Mouse (Mus musculus): ENCODE data around the gene Cemip.
A peak's percentile ranks its signal among the peaks of the same experiment; 100 is the strongest.

Gene Cemip

DNA sequence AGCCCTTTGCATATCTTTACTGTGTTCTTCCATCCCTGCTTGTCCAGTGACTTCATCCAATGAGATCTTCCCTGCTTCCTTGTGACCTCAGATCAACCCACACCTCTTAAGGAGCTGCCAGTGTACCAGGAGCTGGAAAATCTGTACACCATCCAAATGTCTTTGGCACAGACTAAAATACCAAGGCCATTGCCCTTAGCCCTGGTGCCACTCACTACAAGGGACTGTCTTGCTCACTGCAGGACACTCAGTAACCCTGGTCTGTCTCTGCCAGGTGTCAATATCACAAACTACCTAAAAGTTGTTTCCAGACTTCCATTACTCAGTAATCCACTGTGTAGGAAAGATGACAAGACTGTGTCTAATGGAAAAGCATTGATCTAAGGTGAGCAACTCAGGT is 121.1 kb downstream of the Cemip start:
- DNase-seq: no peak

DNA sequence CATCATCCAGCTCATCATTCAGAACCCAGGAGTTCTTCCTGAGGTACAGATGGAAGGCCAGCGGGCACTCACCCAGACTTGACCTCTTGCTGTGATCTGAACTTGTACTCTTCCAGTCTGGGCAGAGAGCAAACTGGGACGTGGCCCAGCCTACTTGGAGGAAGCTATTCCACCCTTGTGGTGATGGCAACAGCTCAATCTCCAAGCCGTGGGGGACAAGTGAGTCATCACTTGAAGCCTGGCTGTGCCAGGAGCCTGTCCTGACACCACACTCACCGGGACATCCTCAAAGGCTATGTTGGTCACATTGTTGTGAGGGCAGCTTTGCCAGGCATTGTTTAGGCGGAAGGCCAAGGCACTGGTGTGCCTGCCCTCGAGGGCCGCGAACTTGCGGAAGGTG is 133.8 kb downstream of the Cemip start:
- peak; percentile 95 to 98 for DNase-seq

DNA sequence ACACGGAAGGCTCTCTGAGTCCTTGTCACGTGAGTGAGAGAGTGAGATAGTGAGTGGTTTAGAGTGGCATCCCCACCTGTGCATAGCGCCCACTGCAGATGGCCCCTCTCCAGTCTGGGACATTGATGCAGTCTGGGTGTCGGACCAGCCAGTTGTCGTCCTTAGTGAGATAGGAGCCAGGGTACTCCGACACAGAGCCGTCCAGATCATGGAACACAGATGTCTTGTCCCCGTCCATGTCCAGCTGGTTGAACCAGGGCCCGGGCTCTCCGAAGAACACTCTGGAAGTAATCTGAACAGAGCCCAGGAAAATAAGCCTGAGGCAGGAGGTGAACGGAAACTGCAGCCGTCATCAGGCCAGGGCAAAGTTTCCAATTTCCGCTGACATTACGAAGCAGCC is 135.0 kb downstream of the Cemip start:
- DNase-seq: no peak

DNA sequence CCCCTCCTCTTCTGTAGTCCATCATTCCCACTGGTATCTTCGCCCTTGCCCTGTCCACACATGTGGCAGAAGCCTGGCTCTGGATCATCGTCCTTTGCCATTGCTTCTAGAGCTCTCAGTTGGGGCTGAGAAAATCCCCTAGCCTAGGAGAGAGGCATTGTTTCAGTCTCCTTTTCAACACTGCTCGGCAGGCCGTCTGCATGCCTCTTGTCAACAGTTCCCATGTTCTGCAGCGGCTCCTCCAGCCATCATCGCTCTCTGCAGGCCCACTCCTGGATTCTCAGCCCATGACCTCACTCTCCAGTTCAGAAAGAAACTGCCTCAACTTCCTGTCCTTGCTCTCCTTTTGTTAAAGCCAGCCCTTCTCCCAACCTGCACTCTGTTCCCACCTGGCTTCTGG is 136.6 kb downstream of the Cemip start:
- DNase-seq: no peak

DNA sequence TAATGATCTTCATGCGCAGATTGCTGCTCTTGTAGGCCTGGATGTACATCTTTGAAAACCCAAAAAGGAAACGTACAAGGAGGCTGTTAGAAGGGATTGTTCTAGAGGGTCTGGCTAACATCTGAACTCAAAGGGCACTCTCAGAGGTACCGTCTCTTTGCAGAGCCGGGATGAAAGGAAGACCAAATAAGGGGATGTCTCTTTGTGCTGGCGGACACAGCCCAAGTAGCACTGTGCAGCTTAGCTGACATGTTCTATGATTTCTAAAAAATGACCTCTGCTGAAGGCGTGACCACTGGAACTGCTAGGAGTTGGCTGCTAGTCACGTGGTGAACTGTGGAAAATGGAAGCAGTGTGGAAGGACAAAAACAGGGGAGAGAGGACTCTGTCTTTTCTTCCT is 137.6 kb downstream of the Cemip start:
- DNase-seq: no peak

DNA sequence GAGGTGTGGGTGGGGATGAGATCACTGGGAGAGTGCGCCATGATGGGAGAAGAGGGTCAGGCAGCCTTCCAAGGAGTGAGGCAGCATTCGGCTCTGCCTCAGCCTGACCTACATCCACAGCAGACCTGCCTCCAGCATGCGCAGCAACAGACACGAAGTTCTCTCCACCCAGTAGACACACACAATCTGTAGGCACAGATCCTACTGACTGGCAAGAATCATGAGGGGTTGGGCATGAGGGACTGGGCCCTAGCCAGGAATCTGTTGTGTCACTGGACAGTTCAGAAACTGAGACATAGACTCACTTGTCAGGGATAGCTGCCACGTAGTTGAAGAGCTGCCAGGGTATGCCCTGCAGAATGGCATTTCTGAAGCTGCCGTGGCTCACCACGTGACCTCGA is 144.6 kb downstream of the Cemip start:
- DNase-seq: peak; percentile 72

DNA sequence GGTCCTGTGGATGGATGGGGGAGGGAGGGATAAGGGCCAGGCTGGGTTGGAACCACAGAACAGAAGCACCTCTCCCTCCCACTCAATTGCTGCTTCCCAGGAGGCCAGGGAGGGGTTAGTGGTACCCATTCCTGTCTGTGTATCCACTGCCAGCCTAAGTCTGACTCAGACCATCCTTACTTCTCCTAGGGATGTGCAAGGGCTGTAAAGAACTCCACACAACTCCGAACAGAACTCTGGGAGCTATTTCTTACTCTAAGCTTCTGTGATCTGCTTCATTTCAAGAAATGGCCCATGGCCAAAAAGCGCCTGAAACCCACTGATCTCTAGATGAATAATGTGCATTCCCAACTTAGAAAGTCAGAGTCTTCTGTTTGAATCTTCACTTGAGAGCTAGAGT is 146.2 kb downstream of the Cemip start:
- DNase-seq: no peak

DNA sequence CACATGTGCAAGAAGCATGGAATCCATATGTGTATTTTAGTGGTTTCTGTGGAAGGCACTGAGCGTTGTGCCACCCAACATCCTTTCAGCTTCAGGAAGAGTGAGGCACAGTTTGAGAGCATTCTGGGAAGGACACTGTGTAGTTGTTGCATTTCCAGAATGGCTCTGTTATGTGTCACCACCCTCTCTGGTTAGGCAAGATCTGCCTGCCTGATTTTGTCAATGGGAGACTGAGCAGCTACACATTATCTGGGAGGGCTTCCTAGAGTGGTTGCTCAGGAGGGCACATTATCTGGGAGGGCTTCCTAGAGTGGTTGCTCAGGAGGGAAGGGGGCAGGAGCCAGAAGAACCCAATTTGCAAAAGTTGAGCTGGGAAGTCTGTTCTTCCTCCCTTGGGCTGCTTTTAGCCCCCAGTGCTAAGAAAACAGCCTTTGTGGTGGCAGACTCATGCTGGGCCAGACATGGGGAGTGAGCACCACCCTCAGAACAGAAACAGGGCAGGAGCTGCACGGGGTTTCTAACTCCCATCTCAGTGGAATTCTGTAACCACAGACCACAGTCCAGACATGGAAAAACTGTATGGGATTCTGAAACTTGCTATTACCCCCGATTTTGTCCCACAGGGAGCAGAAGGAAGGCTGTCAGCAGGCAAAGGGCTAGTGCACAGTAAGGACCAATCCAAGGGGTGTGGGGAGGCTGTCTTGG is 147.1 kb downstream of the Cemip start:
- DNase-seq: no peak

DNA sequence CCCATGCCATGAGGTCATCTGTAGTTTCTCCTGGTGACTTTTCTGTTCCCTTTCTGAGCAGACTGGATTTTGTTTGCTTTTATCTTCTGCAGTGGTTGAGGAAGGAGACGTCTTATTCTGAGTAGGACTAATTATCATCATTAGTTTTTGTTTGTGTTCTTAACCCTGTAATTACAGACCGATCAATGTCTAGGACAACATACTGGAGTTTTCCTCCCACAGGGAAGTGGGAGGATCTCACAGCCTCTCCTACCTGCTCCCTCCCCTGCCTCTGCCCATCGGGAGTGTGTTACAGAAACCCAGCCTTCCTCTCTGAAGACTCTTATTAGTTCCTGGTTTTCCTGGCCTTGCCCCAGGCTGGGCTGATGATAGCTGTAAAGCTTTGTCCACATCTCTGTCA is 164.7 kb downstream of the Cemip start:
- DNase-seq: no peak

DNA sequence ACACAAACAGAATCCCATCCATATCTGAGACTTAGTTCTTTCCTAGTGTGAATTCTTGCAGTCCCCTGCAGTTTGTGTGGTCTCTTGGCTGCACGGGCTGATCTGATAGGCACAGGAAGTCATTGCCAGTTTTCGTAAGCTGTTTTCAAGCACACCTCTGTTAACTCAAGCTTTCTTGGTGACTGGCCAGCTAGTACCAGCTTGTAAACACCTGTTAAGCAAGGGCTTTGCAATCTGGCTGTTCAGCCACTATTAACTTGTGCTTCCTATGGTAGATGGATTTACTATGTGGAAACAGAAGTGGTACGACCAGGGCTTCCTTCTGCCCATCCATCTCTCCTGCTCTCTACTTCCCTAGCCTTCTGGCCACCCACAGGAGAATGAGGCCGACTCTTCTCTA is 166.1 kb downstream of the Cemip start:
- no peak for DNase-seq

DNA sequence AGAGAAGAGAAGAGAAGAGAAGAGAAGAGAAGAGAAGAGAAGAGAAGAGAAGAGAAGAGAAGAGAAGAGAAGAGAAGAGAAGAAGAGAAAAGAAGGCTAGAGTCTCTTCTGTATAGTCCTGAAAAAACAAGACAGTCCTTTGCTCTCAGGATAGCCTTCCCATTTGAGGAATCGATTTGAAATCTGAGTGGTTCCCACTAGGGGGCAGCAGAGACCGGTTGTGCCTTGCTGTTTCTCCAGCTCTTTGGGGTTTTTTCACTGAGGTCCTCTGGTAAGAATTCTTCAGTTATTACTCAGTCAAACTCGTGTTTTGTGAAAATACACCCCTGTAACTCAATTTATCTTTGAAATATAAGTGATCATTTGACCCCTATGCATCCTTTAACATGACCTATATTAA is 171.7 kb downstream of the Cemip start:
- DNase-seq: peak; percentile 92 to 95

DNA sequence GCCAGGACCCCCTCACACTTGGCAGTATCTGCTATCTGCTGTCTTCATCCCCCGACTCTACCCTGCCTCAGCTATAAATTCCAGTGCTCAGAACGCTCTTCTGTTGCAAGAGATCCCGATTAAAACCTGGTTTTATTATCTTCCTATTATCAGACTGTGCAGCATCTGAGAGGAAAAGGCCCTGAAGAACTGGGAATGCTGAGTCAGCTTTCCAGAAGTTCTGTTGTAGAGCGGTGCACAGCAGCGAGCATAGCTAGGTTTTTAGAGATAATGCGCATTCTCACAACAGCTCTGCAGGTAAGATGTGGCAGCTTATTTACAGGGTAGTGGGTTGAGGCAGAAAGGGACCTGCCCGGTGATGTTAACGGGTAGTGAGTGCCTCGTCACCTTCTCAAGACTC is 172.3 kb downstream of the Cemip start:
- DNase-seq: no peak

DNA sequence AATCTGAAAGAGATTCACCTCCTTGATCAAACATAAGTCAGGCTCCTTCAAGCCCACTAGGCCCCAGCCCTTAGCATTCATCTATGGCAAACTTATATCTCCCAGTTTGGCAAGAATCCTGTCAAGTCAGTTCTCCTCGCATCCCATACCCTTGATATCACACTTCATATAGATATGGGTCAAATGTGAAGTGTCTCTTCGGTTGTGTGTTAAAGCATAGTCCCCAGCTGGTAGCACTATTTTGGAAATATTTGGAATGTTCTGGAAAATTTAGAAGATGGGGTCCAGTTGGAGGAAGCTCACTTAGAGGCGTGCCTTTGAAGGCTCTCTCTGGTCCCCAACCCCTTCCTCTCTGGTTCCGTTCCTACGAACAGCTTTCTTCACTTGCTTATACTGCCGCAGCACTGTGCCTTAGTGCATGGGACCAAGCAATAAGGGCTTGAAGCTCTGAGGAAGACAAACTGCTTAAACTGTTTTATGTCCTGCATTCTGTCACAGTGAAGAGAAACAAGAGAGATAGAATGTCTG is 172.8 kb downstream of the Cemip start:
- DNase-seq: no peak

DNA sequence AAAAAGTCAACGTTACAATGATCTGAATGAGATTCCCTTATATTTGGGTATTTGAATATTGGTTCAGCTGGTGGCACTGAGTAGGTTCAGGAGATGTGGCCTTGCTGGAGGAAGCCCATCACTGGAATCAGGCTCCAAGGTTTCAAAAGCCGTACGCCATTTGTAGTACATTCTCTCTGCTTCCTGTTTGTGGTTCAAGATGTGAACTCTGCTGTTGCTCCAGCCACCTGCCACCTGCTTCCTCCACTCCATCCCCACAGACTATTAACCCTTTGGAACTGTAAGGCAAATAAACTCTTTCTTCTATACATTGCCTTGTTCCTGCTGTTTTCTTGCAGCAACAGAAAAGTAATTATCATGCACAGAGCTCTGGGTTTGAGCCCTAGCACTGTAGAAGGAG is 174.4 kb downstream of the Cemip start:
- no peak for DNase-seq

DNA sequence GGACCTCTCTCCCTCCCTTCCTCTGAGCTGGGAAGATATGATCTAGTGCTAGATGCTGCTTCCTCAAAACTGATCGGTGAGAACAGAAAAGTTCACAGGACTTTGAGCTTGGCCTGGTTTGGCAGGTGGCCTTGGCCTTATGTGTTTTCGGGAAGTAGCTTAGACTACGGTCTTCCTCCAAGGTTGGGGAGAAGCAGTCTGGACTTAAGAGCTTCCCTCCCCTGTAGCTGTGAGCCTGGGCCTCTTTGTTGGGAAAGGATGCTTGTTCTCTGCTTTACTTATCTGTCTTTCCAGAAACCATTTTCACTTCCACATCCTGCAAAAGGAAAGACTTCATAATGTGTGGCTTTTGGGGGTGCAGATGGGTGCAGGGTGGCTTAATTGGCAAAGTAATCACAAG is 181.5 kb downstream of the Cemip start:
- no peak for DNase-seq

DNA sequence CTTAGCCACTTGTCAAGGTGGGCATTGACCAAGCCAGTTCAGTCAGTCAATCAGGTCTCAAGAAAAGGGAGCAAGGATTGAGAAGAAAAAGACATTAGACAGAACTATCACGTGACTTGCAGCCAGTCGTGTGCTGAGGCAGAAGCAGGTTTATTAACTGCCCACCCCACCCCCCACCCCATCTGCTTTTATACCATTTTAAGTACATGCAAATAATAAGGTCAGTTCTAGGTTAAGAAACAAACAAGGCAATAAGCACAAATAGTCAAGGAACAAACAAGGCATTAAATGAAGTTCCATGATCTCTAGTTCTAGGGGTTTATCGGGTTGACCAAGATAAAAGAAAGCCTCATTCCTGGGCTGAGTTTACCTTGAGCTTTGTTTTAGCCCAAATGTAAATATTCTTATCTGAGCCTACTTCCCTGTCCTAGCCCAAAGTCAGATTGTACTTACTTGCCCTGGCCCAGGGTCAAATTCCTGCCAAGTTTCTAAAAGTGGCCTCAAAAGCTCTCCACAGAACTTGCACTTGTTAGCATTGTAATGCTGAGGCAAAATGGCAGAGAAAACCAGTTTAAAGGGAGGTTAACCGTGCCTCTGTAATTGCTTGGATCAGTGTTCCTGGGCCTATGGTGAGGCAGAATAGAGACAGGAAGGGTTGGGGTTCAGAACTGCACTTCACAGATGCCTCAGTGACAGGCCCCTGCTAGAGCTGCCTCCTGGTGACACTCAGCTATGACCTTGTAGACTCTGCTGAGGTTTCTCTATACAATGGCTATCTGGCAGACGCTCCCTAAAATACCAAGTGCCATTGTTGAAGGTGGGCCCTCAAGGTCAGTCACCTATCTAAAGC is 183.8 kb downstream of the Cemip start:
- DNase-seq: no peak

DNA sequence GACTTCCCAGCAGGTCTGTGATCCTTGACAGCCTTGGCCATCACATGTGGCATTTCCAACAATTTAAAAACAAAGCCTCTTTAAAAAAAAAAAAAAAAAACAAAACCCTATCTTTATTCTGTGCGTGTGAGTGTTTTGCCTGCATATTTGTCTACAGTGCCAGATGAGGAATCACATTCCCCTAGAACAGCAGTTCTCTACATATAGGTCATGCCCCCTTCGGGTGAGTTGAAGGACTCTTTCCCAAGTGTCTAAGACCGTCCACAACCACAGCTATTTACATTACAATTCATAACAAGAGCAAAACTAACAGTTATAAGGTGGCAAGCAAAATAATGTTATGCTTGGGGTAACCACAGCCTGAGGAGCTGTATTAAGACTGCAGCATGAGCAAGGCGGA is 184.9 kb downstream of the Cemip start:
- no peak for DNase-seq

DNA sequence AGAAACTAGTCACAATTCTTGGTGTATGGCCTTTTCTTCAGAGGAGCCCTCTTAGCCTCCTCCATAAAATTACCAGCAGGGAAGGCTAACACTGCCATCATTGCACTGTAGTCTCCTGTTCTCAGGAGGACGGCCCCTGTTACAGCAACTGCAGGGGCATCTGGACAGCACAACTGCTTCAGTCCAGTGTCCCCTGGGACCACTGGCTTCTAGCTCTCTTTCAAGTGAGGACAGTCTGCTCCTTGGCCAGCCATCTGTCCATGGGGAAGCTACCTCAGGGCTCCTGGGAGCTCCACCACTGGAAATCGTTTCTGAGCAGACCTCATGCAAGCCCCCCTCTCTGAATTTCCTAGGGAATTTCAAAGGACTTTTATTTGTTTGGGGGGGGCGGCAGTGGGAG is 185.8 kb downstream of the Cemip start:
- no peak for DNase-seq

DNA sequence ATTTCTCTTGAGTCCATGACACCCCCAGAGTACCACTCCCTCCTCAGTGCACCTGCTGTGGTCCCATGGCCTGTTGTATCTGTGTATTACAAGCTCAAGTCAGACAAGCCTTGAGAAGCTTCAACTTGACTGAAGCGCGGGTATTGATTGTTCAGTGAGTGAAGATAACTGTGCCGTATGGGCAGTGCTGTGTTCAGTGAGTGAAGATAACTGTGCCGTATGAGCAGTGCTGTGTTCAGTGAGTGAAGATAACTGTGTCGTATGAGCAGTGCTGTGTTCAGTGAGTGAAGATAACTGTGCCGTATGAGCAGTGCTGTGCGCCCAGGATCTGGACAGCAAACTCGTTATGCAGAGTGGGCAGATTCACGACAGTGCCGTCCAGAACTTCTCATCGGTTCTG is 188.0 kb downstream of the Cemip start:
- no peak for DNase-seq

DNA sequence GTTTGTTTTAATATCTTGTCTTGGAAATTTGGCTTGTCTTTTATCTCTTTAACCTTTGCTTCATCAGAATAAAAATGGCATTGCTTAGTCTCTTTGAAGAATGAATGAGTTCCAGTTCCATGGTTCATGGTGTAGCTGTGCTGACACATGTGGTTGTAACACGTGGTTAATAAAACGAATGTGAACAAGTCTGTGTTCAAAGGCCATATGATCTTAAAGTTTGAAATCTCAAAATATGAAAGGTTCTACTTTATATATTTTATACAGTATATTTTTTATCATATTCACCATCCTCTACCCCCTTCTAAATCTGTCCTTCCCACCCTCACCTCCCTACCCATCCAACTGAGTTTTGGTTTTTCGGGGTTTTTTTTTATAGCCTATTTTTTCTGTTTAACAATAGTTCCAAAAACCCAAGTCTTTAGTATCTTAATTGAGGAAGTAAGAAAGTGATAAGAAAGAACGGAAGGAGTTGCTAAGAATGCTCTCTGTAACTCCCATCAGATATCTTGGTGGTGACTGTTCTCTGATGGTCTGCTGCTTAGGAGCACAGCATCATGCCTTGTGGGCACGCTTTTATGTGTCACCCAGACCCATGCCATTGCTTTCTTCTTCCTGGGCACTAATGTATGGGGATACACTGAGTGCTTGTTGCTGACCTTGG is 190.1 kb downstream of the Cemip start:
- no peak for DNase-seq

DNA sequence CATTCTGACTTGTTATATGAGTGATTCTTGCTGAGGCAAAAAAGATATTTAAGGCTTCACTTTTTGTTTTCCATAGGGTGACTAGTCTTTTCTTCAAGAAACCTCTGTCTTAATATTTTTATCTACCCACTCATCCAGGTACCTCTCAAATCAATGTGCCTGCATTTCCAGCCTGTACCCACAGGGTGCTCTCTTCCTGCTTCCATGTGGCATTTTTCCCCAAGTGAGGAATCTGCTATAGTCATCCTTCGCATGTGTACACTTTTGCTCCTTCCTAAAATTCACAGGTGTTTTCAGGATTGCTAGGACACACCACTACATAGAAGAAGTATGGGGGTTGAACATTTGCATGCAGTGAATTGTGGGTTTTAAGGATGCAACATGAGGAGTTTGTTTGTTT is 192.0 kb downstream of the Cemip start:
- DNase-seq: no peak

DNA sequence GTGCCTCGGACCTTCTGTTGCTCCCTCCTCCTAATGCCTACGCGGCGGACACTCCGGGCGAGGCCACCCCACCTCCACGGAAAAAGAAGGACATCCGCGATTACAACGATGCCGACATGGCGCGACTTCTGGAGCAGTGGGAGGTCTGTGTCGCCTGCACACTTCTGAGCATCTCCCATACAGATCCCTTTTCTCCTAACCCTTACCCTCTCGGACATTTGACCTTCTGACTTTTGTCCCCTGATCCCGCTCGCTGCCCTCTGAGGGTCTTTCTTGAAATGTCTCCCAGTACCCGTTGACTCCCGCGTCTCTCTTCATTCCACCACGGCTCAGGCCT is 194.0 kb downstream of the Cemip start:
- DNase-seq: no peak

DNA sequence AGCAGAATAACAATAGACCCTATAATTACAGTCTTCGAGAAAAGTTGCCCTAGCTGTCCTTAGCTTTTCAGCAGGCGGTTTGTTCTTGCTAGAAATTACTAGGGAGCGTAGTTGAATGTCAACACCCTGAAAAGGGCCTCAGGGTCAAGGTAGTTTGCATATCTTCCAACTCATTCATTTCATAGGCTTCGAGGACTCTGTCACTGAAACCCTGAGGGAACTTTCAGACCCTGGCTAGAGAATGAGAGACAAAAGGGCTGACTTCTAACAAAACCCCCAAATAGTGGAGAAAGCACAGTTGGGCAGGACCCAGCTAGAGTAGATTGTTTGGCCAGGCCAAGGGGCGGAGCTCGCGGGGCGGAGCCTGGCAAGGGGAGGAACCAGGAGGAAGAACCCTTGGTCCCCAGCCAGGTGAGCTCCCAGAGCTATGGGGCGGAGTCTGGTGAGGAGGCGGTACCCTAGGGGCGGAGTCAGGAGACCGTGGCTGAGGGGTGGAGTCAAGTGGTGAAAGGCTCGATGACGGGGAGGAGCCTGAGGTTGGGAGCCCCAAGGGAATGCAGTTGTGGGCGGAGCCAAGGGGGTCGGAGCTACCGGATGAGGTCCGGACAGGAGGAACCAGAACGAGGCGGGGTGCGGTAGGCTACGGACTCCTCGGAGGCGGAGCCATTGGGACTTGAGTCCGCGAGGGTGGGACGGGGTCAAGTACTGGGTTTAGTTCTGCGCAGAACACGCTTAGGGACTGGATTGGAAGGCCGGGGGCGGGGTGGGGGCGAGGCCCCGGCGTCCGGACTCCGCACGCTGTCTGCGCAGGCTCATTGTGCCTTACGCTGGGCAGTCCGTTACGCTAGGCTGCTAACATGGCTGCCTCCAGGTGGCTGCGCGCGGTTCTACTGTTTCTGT is 194.6 kb downstream of the Cemip start:
- DNase-seq: peak; percentile 92

All from cerebellum, postnatal 36 days (tissue).